Mouse (Mus musculus) thymus, postnatal 4 days (tissue): ENCODE measurements around the gene Ptges2.
"Not testable (repeated sequence)": the region's sequence is repeated elsewhere in the genome, so short reads cannot be mapped to it uniquely, and the experiment has no call there.

Source experiments
- DNase-seq: peaks from one replicate; pipeline ENCODE4 v3.0.0; 2021

Gene Ptges2

GRCm38 (mm10) chr2:32395484-32395945 is at the start of gene Ptges2:
Gene Ptges2, plus strand, starts transcription at chr2:32395896.
- peak; percentile 95 for DNase-seq

GRCm38 (mm10) chr2:32347019-32347418 is 48.7 kb upstream of the Ptges2 start:
- no peak for DNase-seq

GRCm38 (mm10) chr2:32348311-32348710 is 47.4 kb upstream of the Ptges2 start:
- no peak for DNase-seq

GRCm38 (mm10) chr2:32349625-32350255 is 46.0 kb upstream of the Ptges2 start:
- no peak for DNase-seq

GRCm38 (mm10) chr2:32350471-32351051 is 45.1 kb upstream of the Ptges2 start:
- DNase-seq: no peak

GRCm38 (mm10) chr2:32351471-32351961 is 44.2 kb upstream of the Ptges2 start:
- peak; percentile 31 for DNase-seq

- peak; percentile 68 for DNase-seq
These were observed 43.3 kb upstream of the Ptges2 start, which contains the start of gene Ciz1 for GRCm38 (mm10) chr2:32352151-32353006. Gene Ciz1, plus strand, starts transcription at chr2:32352327.

- peak; percentile 93 for DNase-seq
These were observed 42.6 kb upstream of the Ptges2 start, which contains the start of gene Dnm1 for GRCm38 (mm10) chr2:32353007-32353542. Gene Dnm1, minus strand, starts transcription at chr2:32353338.

GRCm38 (mm10) chr2:32353836-32354235 is 41.9 kb upstream of the Ptges2 start:
- no peak for DNase-seq

- DNase-seq: no peak
These were observed 41.3 kb upstream of the Ptges2 start for GRCm38 (mm10) chr2:32354336-32354895.

- no peak for DNase-seq
These were observed 39.5 kb upstream of the Ptges2 start for GRCm38 (mm10) chr2:32356216-32356615.

GRCm38 (mm10) chr2:32357710-32358109 is 38.0 kb upstream of the Ptges2 start:
- DNase-seq: no peak

- DNase-seq: no peak
These were observed 37.3 kb upstream of the Ptges2 start for GRCm38 (mm10) chr2:32358381-32358780.

- DNase-seq: peak; percentile 84
These were observed 35.0 kb upstream of the Ptges2 start for GRCm38 (mm10) chr2:32360741-32361140.

GRCm38 (mm10) chr2:32361437-32361836 is 34.3 kb upstream of the Ptges2 start:
- peak; percentile 75 for DNase-seq

GRCm38 (mm10) chr2:32362274-32362673 is 33.4 kb upstream of the Ptges2 start:
- not testable (repeated sequence) for DNase-seq

- DNase-seq: peak; percentile 93
These were observed 32.8 kb upstream of the Ptges2 start for GRCm38 (mm10) chr2:32362817-32363340.

GRCm38 (mm10) chr2:32363376-32364106 is 32.2 kb upstream of the Ptges2 start:
- peak; percentile 33 for DNase-seq

GRCm38 (mm10) chr2:32364121-32364520 is 31.6 kb upstream of the Ptges2 start:
- no peak for DNase-seq

- DNase-seq: no peak
These were observed 28.4 kb upstream of the Ptges2 start for GRCm38 (mm10) chr2:32367315-32367714.

GRCm38 (mm10) chr2:32374191-32374590 is 21.5 kb upstream of the Ptges2 start:
- DNase-seq: no peak
